Mouse (Mus musculus): Measurements from ENCODE around the gene Coro1a. TPM values are rescaled to one million over a fixed set of nuclear protein-coding genes. Genes with fewer than 3 reads are reported as not detected.
"Not testable (repeated sequence)": the region's sequence is repeated elsewhere in the genome, so short reads cannot be mapped to it uniquely, and the experiment has no call there.

The Coro1a gene
- total RNA-seq (2021), result 100 to 1,000 TPM; 131 to 141 TPM
- long read RNA-seq, experiment 1, transcript Coro1a-201 (11 exons, 1,660 nt), result major isoform, 61 of 91 reads
- long read RNA-seq, experiment 1, partial matches to known transcripts, result 7 of 91 reads
- long read RNA-seq, experiment 1, other reads (novel, unspliced or antisense), result 23 of 91 reads
- long read RNA-seq, experiment 2, transcript Coro1a-201 (11 exons, 1,660 nt), result major isoform, 77 of 111 reads
- long read RNA-seq, experiment 2, partial matches to known transcripts, result 14 of 111 reads
- long read RNA-seq, experiment 2, other reads (novel, unspliced or antisense), result 19 of 111 reads

DNA sequence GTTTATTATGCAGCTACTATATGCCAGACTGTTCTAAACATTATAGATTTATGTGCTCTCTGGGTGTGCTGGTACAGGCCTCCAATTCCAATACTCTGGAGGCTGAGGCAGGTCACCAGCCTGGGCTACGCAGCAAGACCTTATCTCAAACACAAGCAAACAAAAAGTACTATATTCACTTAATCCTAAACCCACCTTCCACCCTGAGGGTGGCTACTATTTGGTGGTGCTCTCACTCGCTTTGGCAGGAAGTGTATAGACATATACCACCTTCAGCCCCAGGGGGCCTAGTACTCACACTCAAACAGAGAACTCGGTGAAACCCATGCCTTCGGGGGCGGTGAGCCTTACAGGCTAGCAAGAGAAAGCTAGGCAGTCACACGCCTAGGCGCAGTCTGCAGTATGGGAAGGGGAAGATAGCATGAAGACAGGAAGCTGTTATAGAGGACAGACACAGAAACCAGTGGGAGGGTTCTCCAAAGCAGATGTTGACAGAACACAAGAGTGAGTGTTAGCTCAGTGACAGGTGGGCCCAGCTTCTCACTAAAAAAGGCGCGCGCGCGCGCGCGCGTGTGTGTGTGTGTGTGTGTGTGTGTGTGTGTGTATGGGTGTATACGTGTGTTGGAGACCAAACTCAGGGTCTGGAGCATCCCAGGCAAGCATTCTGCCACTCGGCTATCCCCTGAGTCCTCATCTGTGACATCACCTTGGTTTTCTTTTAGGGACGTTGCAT is at the start of gene Coro1a:
TSS of gene Coro1a (minus strand) at position 346 of the 733 bp plus-strand sequence.
- no peak for DNase-seq (ENCODE audit: low spot score in 2 of 2)

GRCm38 (mm10) chr7:126754866-126755265 is 47.3 kb upstream of the Coro1a start:
- no peak for DNase-seq (ENCODE audit: low spot score in 2 of 2)

DNA sequence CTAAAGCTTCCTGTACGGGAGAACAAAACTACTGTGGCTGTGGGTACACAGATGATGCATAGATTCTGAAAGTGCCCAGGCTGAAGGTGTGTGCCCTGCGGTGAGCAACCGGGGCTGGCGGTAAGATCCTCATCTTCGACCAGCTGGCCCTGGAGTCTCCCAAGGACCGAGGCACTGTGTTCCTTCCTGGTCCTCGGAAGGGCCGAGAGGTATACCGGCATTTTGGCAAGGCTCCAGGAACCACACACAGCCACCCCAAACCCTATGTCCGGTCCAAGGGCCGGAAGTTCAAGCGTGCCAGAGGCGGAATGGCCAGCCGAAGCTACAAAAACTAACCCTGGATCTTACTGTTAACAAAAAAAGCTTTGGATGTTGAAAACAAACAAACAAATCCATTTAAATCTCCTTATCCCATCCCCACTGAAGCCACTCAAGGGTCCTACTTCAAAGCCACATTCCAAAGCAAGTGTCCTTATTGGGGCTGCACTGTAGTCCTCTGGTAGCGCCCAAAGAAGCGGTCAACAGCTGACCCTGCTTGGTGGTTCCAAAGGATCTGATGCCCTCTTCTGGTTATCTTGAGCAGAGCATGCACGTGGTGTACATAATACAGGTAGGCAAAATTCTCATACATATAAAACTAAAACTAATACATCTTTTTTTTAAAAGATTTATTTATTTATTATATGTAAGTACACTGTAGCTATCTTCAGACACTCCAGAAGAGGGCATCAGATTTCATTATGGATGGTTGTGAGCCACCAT is 42.2 kb upstream of the Coro1a start:
- no peak for DNase-seq (ENCODE audit: low spot score in 2 of 2)

GRCm38 (mm10) chr7:126748824-126749223 is 41.2 kb upstream of the Coro1a start:
- no peak for DNase-seq (ENCODE audit: low spot score in 2 of 2)

GRCm38 (mm10) chr7:126746798-126747197 is 39.2 kb upstream of the Coro1a start:
- no peak for DNase-seq (ENCODE audit: low spot score in 2 of 2)

GRCm38 (mm10) chr7:126746066-126746465 is 38.5 kb upstream of the Coro1a start:
- DNase-seq (ENCODE audit: low spot score in 2 of 2), result no peak

DNA sequence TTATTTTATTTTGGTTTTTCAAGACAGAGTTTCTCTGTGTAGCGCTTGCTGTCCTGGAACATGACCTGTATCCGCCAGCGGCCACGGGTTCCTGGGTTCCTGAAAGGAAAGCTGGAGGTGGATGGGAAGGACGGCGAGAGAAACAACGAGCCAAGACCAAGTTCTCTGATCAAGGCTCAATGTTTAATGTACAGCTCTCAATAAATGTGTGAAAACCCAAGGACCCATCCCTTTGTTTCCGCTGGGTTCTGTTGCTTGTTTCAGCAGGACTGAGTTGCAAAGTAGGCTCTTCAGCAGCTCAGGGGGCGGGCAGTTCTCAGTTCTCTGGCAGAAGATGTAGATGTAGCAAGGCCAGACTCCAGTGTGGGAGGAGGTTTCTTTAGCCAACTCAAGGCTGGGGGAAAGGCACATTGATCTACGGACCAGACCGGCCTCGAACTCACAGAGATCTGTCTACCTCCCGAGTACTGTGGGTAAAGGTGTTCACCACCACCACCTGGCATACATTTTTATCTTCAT is 34.4 kb upstream of the Coro1a start:
- no peak for DNase-seq (ENCODE audit: low spot score in 2 of 2)

GRCm38 (mm10) chr7:126741452-126741851 is 33.9 kb upstream of the Coro1a start:
- no peak for DNase-seq (ENCODE audit: low spot score in 2 of 2)

- no peak for DNase-seq (ENCODE audit: low spot score in 2 of 2)
Observed at GRCm38 (mm10) chr7:126740977-126741376, 33.4 kb upstream of the Coro1a start.

DNA sequence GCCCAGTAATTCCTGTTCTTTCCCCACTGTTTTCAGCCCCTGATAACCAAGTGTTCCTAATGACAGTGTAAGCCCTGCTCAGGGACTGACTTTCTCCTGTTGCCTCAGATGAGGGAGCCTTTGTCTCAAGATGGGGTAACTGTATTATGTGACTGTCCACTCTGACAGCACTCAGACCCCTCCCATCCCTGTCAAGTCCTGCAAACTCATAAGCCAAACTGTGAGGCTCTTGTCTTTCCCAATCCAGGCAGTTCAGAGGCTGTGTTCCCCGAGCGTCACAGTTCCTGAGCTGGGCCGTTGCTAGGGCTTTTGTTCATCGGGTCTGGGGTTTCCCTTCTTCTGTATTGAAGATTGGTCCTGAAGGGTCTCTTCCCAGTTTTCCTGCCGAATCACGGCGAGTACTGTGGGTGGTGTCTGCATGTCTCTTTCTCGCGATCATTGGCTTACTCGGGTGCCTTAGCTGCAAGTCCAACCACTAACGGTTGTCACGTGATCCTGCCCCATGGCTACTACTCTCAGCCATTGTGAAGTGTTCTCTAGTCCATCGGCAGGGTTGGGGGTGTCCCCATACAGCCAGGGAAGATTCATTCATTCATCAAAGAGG is 32.6 kb upstream of the Coro1a start:
- DNase-seq (ENCODE audit: low spot score in 2 of 2), result no peak

- DNase-seq (ENCODE audit: low spot score in 2 of 2), result no peak
Observed at GRCm38 (mm10) chr7:126739551-126739950, 32.0 kb upstream of the Coro1a start.

GRCm38 (mm10) chr7:126736122-126736521 is 28.5 kb upstream of the Coro1a start:
- DNase-seq (ENCODE audit: low spot score in 2 of 2), result no peak

DNA sequence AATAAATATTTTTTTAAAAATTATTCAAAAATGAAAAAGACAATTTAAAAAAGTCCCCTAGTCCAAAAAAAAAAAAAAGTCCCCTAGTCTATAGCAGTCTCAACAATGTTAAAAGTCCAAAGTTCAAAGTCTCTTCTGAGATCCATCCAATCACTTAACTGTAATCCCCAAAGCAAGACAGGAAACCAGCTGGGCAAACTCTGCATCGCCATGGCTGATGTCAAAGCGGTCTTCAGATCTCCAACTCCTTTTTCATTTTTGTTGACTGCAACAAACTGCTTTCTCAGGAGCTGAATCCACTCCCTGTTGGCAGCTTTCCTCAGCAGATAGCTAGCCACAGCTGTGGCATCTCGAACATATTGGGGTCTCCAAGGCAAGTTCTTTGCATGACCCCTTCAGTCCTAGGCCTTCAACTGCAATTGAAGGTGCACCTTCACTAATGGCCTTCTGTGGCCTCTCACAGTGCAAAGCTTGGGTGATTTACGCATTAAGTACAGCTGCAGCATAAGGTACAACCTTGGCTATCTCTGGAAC is 22.7 kb upstream of the Coro1a start:
- DNase-seq (ENCODE audit: low spot score in 2 of 2), result not testable (repeated sequence)

DNA sequence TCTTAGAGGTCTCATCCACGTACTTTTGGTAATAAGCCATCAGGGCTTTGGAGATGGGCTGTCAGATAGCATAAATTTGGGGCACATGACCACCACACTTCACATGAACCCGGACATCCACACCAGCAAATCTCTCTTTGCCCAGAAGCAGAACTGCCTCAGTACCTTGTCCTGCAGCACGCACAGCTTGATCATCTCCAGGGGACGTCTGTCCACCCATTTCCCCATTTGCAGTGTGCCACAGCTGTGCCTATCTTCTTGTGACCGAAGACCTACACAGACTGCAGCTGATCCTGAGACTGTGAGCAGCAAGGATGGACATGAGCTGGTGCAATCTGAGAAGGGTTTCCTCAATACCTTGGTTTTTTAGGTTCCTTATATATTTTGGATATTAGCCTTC is 18.1 kb upstream of the Coro1a start:
- DNase-seq (ENCODE audit: low spot score in 2 of 2), result no peak

- no peak for DNase-seq (ENCODE audit: low spot score in 2 of 2)
Observed at GRCm38 (mm10) chr7:126725077-126725476, 17.5 kb upstream of the Coro1a start.

- no peak for DNase-seq (ENCODE audit: low spot score in 2 of 2)
Observed at GRCm38 (mm10) chr7:126721635-126722034, 14.0 kb upstream of the Coro1a start.

- DNase-seq (ENCODE audit: low spot score in 2 of 2), result no peak
Observed at GRCm38 (mm10) chr7:126718787-126719337, 11.3 kb upstream of the Coro1a start.

GRCm38 (mm10) chr7:126717566-126717965 is 10.0 kb upstream of the Coro1a start:
- DNase-seq (ENCODE audit: low spot score in 2 of 2), result no peak

DNA sequence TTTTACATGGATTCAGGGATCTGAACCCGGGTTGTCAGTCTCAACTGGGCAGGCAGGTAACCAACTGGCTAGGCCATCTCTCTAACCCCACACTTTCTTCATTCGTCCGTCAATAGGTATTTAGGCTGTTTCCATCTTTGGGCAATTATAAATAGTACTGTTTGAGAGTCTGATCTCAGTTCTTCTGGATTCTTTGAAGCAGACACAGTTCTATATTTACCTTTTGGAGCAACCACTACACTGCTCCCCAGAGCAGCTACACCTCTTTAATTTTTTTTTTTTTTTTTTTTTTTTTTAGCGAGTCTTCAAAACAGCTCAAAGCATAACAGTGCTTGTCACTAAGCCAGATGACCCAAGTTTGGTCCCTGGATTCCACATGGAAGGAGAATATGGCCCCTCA is 8.1 kb upstream of the Coro1a start:
- no peak for DNase-seq (ENCODE audit: low spot score in 2 of 2)

DNA sequence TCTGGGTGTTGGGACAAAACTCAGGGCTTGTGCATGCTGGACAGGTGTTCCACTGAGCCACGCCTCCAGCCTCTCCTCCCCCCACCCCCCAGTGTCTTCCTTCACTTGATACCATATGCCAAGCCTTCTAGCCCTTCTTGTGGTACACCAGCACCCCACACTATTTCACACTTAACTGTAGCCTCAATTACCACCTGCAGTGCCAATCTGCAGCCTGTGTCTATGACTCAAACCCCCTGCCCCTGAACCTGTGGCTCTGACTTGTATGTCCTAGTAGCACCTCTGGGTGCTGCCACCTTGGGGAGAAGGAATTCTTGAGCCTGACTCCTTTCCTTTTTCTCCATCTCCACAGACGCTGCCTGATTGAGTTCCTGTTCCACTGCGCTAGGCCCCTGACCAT is 4.3 kb upstream of the Coro1a start:
- no peak for DNase-seq (ENCODE audit: low spot score in 2 of 2)

GRCm38 (mm10) chr7:126710266-126710665 is 2.7 kb upstream of the Coro1a start:
- no peak for DNase-seq (ENCODE audit: low spot score in 2 of 2)
